Mouse (Mus musculus): ENCODE measurements around the gene Abhd14a.
A peak's percentile ranks its signal among the peaks of the same experiment; 100 is the strongest.

Gene Abhd14a

DNA sequence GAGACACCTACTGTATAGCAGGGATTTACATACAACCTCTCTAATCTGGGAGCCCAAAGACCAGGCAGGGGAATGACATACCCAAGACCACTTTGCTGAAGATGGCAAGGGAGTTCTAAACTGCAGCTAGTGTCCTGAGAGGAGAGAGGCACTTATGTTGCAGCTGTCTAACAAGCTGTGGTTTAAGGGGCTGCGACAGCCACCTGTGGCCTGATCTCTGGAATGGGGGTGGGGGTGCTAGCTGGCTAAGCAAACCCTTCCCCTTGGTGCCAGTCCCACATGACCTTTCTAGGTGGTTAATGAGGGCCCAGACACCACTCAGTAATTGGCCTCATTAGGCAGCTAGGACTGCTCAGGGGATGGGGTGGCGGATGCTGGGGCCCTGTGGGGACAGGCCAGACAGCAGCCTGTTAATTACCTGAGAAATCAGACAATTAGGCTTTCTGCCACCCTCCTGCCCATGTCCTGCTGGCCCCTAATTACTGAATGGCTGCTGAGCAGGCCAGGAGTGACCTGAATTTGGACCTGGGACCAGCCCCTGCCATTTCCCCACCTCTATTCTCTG, 37.3 kb downstream of the Abhd14a start:
- no peak for DNase-seq

DNA sequence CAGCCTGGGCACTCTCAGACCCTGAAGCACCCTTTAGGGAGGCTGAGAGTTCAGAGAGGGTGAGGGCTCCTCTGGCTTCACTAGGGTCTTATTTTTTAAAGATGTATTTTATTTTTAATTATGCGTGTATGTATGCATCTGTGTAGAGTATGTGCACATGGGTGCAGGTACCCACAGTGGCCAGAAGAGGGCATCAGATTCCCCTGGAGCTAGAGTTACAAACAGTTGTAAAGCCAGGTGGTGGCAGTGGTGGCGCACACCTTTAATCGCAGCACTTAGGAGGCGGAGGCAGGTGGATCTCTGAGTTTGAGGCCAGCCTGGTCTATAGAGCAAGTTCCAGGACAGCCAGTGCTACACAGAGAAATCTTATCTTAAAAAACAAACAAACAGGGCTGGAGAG, 38.4 kb downstream of the Abhd14a start:
- no peak for DNase-seq

DNA sequence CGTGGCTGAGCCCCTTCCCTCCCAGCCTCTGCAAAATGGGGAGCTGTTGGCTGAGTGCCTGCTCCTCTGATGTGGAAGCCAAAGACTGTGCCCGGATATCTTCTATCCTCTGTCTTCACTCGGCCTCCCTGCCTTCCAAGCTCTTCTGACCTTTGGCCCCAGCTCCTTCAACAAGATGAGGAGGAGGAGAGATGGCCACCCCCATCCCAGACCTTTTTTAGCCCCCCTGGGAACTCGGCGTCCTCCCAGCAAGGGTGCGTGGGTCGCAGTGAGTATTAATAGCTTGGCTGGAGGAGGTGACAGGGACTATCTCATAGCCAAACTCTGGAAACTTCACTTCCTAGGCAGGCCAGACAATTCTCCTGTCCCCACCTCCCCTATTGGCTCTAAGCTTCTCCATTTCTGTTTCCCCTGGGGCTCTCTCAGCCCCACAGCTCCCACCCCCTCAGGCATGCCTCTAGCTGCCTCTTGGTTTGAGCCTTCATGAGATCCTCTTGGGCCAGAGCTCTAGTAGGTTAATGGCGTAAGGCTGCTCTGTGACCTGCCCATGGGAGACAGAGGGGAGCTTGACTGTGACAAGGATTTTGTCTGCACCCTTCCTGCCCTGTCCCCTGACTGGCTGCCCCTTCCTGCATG, 40.9 kb downstream of the Abhd14a start:
- DNase-seq, result no peak

DNA sequence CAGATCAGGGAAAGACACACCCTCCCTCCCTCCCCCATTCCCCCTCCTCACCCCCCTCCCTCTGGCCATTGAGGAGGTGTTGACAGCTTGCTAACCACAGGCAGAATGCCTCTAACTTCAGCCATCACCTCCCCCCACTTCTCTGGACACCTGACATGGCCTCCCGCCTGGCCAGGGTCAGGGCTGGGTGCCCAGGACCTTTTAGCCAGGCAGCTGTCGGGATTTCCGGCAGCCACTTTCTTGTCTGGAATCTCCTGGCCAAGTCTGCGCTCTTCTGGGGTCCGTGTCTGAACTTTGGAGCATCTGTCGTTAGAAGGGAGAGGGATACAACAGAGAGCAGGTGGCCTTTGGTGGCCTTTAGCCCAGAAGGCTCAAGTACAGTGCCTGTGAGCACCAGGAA, 42.2 kb downstream of the Abhd14a start:
- DNase-seq, result no peak

DNA sequence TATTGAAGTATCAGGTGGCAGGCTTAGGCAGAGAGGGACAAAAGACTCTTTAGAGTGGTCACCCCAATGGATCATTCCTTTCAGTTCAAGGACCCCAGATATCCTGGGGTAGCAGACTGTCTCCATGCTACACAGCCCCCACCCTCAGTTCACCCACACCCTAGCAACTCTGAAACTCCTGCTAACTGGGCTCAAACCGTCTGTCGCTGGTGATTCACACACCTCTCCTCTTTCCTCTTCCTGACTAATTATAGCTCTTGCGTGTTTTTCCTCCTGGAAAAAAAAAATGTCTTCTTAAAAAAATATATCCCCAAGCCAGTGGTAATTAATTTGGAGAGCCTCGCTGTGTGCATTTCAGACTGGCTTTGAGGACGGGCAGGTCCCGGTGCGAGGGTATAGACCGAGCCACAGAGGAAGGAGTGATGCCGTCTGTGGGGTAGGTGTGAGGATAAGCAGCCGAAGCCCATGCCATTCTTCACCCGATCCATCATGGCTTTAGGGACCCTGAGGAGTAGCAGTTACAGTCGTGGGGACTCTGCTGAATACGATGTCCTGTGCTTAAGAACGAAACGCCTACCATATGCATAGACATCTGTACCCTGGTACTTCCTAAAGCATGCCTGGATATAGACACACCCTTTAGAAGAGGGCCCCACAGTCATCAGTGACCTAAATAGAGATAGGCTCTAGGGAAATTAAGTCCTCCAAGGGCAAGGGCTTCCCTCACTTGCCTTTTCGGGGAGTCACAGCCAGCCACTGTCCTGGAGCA, 44.7 kb downstream of the Abhd14a start:
- peak; percentile 79 for DNase-seq

DNA sequence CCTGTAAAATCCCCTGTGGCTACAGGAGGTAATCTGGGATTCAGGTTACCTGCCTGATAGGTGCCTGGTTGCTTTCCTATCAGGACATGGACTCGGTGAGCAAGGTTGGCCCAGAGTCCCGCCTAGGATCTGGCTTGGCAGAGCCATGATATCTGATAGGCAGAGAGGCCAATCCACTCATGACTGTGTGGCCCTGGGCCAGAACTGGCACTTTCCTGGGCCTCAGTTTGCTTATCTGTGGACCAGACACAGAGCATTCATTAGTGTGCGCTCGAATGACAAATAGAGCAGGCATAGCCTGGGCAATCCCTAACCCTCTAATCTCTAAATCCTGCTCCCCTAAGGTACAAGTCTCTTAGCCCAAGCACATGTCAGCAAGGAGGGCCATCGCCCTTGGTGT, 45.3 kb downstream of the Abhd14a start:
- no peak for DNase-seq

DNA sequence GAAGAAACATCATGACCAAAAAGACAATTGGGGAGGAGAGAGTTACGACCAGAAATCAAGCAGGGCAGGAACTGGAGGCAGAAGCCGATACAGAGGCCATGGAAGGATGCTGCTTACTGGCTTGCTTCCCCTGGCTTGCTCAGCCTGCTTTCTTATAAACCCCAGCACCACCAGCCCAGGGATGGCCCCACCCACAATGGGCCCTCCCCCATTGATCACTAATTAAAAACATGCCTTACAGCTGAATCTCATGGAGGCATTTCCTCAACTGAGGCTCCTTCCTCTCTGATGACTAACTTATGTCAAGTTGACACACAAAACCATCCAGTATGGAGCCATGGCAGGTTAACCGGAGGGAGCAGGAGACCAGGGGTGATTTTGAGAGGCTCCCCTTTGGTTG, 47.7 kb downstream of the Abhd14a start:
- no peak for DNase-seq

DNA sequence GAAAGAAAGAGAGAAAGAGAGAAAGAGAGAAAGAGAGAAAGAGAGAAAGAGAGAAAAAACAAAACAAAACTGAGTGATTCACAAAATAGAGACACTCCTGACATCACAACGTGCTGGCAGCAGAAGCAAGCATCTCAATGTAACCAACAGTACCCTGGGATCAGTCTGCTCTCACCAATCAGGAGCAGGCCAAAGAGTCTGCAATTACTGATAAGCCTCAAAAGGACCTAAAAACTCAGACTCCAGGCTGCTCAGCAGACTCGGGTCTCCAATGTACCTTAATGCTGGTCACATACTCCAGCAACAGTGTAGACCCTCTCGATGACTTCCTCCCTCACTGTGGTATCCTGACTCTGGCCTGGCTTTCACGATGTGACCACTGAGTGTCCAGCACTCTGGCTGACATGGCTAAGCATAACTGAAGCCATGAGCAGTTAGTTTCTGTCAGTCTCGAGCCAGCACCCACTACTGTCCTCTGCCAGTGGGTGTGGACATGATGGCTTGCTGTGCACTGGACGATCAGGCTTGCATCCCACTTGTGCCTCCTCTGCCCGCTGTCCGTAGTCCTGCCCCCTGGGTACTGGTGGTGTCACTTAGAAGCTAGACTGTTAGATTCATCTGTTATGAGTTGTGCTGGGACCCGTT, 48.7 kb downstream of the Abhd14a start:
- DNase-seq, result no peak

DNA sequence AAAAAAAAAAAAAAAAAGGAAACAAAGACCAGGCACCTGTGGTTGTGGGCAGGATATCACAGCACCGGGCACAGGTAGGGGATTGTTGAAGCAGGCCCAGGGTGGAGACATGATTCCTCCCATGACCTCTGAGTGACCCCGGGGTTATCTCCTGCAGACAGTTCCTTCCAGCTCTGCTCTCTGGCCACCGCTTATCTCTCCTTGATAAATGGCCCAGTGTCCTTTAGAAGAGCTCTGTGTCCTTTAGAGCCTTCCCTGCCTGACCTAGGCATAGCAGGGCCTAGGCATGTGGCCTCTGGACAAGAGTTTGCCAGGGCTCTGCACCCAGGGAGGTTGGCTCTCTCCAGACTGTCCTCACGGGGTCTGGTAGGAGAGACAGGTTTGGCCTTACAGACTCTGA, 49.7 kb downstream of the Abhd14a start:
- DNase-seq, result no peak

DNA sequence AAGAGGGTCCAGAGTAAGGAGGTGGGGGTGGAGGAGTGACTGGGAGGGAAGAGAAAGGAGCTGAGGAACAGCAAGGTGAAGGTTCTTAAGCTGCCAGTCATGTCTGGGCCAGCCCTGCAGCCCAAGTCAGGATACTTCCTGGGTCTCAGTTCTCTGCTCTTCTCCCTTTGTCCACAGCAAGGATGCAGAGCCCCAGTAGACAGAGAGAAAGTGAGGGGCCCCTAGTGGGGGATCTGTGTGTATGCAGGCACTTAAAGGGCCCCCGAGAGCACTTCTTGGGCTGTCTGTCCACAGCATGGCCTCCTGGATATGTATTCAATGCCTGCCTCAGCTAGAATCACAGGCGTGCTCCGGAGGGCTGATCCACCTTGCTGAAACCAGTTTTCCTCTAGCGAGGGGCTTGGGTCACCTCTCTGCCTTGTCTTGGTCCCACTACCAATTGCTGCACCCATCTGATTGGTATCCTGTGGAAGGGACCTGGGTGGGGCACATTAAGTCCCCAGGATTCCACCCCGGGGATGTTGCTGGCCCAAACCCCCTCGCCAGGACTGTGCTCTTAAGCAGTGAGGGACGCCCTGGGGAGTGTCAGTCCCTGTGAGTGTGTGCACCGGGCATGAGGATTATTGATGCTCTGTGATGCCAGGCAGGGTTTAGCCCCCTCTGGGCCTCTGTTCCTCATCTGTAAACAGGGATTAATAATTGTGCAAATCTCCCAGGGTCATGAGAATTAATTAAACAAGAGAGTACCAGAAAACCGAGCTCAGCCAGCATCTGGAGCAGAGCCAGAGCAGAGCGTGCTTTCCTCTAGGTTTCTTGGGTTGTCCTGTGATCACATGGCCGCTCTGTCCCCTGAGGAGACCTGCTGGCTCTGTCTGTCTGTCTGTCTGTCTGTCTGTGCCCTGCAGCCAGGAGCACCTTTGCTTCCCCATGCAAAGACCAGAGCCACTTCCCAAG, 52.6 kb downstream of the Abhd14a start:
- no peak for DNase-seq

DNA sequence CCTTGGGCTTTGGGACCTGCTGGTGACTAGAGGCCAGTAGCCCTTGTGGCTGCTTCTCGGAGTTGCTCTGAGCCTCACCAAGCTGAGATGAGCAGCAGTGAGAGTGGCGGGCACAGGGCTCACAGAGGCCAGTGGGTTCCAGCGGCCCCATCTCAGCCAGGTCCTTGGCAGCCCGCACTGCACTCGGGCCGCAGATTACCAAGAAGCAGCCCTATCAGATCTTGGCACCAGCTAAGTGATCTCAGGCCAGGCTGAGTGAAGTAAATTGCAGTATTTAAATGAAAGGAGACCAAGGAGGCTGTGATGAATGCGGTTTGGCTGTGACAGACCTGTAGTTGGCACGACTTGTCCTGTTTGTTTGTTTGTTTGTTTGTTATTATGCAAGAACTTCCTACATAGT, 53.9 kb downstream of the Abhd14a start:
- no peak for DNase-seq

DNA sequence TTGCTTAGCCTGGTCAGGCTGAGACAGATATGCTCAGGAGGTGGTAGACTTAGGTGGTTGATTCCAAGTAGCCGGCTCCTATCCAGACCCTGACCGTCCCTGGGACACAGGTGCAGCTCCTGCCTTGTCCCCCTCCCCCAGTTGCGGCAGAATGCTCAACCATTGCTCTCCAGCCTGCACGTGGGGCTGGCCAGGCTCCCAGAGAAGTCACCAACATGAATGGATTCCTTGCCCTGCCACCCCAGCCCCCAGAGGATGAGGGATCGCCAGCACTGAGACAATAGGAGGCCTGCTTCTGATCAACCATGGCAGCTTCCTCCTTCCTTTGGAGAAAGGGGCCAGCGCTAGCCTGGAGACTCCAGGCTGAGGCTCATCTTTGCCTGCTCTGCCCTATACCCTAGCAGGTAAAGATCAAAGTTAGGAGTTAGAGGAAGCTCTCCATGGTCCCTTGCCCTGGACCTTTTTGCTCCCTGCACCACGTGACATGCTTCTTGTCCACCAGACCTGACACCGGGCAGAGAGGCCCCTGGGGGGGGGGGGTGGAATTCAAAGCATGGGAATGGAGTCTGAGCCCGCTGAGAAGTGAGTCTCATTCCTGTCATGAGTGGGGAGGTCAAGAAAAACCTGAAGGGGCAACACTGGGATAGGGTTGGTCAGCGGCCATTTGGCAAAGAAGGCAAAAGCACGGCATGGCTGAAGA, 54.5 kb downstream of the Abhd14a start:
- no peak for DNase-seq

Measured in layer of hippocampus, adult 9-11 months (tissue).